Mouse (Mus musculus): ENCODE measurements around the gene Olfr530.
A peak's percentile ranks its signal among the peaks of the same experiment; 100 is the strongest.

Gene Olfr530

DNA sequence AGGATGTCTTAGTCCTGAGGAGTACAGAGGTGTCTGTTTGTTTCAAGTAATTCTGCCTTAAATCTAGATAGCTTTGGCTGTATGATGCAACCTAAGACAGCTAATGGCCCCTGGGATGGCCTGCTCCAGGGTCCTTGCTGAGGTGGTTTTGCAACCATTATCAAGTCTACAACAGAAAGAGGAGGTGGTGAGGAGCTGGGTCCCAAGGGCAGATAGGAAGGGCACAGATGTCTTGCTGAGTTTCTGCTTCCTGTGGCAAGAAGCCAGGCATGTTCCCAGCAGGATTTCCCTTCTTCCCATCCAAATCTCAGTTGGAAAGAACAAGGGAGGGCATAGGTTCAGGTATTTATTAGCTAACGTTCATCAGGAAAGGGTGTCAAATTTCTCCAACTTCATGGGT is at the start of gene Olfr530:
Olfr530 (minus strand) TSS at position 101 of the 400 bp plus-strand sequence.
- DNase-seq (ENCODE audit: low spot score in 2 of 2): no peak

DNA sequence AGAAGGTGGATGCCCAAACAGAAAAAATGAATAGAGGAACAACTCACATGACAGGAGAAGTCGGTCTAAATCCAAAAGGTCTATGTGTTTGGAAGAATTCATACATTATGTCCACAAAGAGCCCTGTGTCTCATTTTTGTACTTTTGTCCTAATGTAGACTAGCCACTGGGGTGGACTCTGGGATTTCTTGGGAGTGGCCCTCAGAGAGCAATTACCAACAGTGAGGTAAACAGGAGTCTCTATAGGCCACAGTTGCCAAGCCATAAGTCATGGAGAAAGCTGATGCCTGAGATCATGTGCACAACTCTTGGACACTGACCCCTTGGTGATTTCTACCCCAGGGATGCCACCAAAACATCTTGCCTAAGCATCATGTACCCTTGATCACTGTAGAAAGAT is 45.4 kb upstream of the Olfr530 start, which contains the start of gene Olfr532:
Olfr532 (minus strand) TSS at position 101 of the 400 bp plus-strand sequence.
- no peak for DNase-seq (ENCODE audit: low spot score in 2 of 2)

DNA sequence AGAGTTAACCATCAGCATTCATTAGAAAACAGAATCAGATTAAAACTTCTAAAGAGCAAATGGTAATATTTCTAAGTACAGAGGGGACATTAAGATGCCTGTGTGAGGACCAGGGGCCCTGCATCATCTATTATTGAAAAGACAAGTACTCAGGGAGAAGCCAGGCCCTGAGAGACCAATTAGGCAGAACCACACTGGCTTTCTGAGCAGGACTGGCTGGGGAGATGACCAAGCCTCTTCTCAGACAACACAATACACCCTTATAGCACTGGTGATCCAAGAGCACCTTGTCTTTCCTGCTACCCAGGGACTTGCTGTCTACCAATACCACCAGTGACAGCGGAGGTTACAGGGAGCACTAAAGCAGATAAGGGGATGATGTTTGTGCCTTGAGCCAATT is 26.7 kb upstream of the Olfr530 start, which contains the start of gene Olfr531:
Olfr531 (minus strand) TSS at position 101 of the 400 bp plus-strand sequence.
- DNase-seq (ENCODE audit: low spot score in 2 of 2): no peak

DNA sequence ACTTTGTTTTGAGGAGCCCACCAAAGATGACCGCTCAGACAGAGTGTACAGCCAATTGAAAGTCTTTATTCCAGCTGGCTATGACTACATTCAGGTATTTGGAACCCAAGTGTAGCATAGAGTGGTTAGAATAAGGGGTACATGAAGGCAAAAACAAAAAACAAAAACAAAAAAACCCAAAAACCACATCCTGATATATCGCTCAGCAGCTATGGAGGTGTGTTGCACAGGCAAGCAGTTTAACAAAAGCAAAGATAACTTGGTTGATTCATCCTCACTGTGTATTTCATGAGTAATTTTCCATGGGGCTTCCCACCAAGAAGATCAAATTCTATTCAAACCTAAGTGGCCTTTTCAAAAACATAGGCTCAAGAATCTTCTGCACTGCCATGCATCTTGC is 780 bp upstream of the Olfr530 start:
- DNase-seq (ENCODE audit: low spot score in 2 of 2): no peak

DNA sequence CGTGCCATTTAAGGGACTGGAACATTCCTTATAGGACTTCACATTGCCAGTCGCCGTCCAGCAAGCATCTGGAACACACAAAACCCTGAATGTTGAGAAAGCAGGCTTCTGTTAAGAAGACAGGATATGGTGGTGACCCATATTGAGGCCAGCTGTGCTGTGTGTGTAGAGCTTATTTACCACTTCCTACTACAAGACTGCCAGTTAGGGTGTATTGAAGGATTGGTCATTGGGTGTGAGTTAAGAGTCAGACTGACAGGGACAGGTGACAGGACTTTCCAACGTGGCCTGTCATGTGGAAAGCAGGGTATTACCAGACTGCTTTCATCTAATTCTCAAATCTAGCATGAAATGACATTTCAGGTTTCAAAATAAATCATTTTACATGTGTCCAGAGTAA is 1.8 kb downstream of the Olfr530 start:
- DNase-seq (ENCODE audit: low spot score in 2 of 2): peak; percentile 14 to 25

DNA sequence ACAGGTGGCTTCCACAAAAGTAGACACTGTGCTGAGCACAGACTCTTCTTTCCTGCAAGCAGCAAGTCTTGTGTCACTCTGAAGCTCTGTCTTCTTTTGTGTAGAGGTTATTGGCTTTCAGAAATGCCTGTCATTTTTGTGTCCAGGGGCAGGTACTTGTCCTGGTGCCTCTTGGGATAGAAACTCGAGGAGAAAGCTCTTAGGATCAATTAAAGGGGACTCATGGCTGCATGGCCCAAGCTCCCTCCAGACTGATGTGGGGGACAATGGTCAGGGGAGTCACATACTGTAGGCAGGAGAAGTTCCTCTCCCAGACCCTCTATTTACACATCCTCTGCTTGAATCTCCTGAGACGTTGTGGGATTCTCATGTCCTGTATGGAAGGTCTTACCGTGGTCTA is 14.6 kb downstream of the Olfr530 start, which contains the start of gene Olfr60:
Olfr60 (minus strand) TSS at position 101 of the 400 bp plus-strand sequence.
- DNase-seq (ENCODE audit: low spot score in 2 of 2): no peak

DNA sequence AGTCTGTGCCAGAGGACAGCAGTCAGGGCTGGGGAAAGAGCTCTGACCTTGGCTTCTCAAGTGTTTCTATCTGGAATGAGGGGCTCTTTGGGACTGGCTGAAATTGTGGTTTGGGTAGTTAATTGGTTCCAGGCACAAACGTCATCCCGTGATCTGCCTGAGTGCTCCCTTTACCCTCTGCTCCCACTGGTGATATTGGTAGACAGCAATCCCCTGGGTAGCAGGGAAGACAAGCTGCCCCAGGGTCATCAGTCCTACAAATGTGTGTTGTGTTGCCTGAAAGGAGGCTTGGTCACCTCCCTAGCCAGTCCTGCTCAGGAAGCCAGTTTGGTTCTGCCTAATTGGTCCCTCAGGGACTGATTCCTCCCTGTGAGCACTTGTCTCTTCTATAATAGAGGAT is 42.4 kb downstream of the Olfr530 start, which contains the start of gene Olfr527:
Olfr527 (plus strand) TSS at position 301 of the 400 bp plus-strand sequence.
- DNase-seq (ENCODE audit: low spot score in 2 of 2): no peak

DNA sequence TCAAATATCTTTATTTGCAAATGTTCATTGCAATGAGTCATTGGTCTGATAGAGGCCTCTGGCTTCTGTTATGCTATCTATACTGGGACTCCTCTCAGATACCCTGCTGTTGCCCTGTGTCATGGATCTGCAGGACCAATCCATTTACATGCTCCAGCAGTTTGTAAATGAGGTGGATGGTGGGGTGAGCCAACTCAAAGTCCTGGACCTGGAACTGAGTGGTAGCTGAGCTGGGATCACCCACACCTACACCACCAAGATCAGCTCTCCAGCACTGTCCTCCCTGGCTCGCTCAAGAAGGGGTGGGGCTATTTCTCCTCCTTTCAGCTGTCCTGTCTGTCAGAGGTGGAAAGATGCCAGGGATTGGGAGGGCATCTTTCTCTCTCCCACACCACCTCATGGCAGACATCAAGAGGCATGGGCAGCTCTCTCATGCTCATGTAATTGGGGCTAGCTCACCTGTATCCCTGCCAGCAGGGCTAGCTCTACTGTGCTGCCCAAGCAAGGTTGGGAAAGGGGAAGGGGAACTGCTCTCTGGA is 46.3 kb downstream of the Olfr530 start:
- no peak for DNase-seq (ENCODE audit: low spot score in 2 of 2)
